Mouse (Mus musculus) liver, embryonic 12.5 days (tissue): ENCODE data around the gene Gpr26. TPM values are rescaled to one million over a fixed set of nuclear protein-coding genes. Genes with fewer than 3 reads are reported as not detected.

Experiments
- ATAC-seq: fragments of 200-750 bp; cut with Nextera tagmentation; 2 replicates; pipeline ENCODE4 v1.8.0; 2017; ENCODE audit warnings: moderate number of reproducible peaks, mild to moderate bottlenecking, moderate library complexity
- H3K27ac ChIP-seq: fragments of 300-500 bp; sonication (generic); 2 replicates; pipeline ENCODE4 v1.5.1; 2016; ENCODE audit warnings: mild to moderate bottlenecking
- H3K27me3 ChIP-seq: fragments of 300-500 bp; sonication (generic); replicated peaks from 2 replicates; pipeline ENCODE4 v1.6.1; 2016; ENCODE audit warnings: mild to moderate bottlenecking, moderate library complexity
- H3K36me3 ChIP-seq: fragments of 300-500 bp; sonication (generic); 2 replicates; pipeline ENCODE4 v1.6.1; 2016; ENCODE audit warnings: mild to moderate bottlenecking, moderate library complexity
- H3K4me1 ChIP-seq: fragments of 300-500 bp; sonication (generic); 2 replicates; pipeline ENCODE4 v1.6.1; 2016
- H3K4me2 ChIP-seq: fragments of 300-500 bp; sonication (generic); 2 replicates; pipeline ENCODE4 v1.6.1; 2016; ENCODE audit warnings: mild to moderate bottlenecking, moderate library complexity
- H3K4me3 ChIP-seq: fragments of 300-500 bp; sonication (generic); 2 replicates; pipeline ENCODE4 v1.5.1; 2016; ENCODE audit warnings: mild to moderate bottlenecking, moderate library complexity
- H3K9ac ChIP-seq: fragments of 300-500 bp; sonication (generic); 2 replicates; pipeline ENCODE4 v1.6.1; 2016; ENCODE audit warnings: mild to moderate bottlenecking, moderate library complexity
- H3K9me3 ChIP-seq: fragments of 300-500 bp; sonication (generic); replicated peaks from 2 replicates; pipeline ENCODE4 v1.6.1; 2016; ENCODE audit warnings: mild to moderate bottlenecking, moderate library complexity
- WGBS: fragments of 180-500 bp; shearing (Covaris S2); methylation state at CpG from one replicate; pipeline ENCODE4 v1.1.7; 2016; ENCODE audit not compliant: insufficient replicate concordance; 5-methylcytosine and 5-hydroxymethylcytosine counted together
- polyA plus RNA-seq: library from polyadenylated mRNA; unstranded; fragments of >200 nt; fragmentation: Nextera tagmentation; extraction: Ambion mirVana; gene quantifications from 2 replicates; pipeline ENCODE4 v1.2.1, GENCODE M21; 2016

Gpr26 gene
- not detected in 2 replicates for polyA plus RNA-seq

DNA sequence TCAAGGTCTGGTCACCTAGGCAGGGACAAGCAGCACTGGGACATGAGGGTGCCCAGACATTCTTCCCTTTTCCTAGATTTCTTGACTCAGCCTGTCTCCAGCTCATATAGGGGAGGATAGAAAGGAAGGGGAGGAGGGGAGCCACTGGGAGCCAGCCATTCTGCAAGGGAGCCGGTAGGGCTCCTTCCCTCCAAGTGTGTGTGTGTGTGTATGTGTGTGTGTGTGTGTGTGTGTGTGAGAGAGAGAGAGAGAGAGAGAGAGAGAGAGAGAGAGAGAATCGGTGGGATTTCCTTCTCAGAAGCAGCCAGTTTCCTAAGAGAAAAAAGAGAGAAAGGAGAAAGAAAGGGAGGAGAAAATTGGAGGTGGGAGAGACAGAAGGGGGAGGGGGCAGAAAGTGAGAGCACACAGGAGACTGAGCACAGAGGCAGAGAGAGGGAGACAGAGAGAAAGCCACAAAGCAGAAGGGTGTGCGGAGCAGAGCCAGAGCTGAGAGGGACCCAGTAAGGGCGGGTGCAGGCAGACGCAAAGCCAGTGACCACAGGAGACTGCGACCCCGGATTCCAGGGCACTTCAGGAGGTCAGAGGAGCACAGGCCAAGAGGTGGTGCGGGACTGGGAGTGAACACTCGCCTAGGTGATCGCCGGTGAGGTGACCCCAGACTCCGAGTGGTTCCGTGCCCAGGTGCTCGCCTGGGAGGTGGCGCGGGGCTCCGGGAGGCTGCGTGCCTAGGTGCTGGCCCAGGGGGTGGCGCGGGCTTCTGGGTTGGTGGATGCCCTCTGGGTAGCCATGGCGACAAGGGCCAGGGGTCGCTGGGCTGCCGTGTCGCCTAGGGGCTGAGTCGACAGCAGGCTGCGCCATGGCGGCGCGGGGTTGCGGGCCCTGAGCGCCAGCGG, at the start of gene Gpr26:
TSS of gene Gpr26 (plus strand) at position 438 of the 893 bp plus-strand sequence.
- H3K27ac ChIP-seq: no peak within 1 kb of the TSS
- no peaks in the 10 kb centered on the region for H3K4me1 ChIP-seq
- H3K9me3 ChIP-seq: no peaks in the 10 kb centered on the region
- H3K9ac ChIP-seq: no peak within 1 kb of the TSS
- H3K27me3 ChIP-seq: peaks cover 44% of the 10 kb centered on the region
- no peaks in the 10 kb centered on the region for H3K36me3 ChIP-seq
- no peak within 1 kb of the TSS for H3K4me3 ChIP-seq
- 5% methylated on average over 30 of the region's 32 CpGs for WGBS
- no peak within 1 kb of the TSS for H3K4me2 ChIP-seq
- no peak for ATAC-seq

DNA sequence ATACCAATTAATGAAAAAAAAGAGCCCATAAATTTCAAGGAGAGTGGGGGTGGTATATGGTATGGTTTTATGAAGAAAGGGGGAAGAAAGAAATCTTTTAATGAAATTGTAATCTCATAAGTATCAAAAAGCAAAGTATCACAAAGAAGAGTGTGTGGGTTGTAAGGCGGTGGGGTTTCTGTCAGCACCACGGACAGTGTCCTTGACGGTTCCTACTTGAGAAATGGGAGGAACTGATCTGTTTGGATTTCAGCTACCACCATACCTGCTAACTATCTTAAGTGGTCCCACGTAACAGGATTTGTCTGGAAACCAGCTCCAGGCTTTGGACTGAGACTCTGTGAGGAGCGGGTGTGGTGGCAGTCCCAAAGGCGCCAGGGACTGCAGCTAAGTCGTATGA, 48.9 kb upstream of the Gpr26 start:
- Histone ChIP-seq H3K27ac (no peak overlapping the region), H3K36me3 (no peaks in the 10 kb centered on the region), H3K27me3 (no peaks in the 10 kb centered on the region), H3K9me3 (no peaks in the 10 kb centered on the region), H3K4me3 (no peak overlapping the region), H3K4me1 (no peaks in the 10 kb centered on the region), H3K9ac (no peak overlapping the region), H3K4me2 (no peak overlapping the region)
- 39% methylated on average over 7 of the region's 7 CpGs for WGBS
- ATAC-seq: no peak

DNA sequence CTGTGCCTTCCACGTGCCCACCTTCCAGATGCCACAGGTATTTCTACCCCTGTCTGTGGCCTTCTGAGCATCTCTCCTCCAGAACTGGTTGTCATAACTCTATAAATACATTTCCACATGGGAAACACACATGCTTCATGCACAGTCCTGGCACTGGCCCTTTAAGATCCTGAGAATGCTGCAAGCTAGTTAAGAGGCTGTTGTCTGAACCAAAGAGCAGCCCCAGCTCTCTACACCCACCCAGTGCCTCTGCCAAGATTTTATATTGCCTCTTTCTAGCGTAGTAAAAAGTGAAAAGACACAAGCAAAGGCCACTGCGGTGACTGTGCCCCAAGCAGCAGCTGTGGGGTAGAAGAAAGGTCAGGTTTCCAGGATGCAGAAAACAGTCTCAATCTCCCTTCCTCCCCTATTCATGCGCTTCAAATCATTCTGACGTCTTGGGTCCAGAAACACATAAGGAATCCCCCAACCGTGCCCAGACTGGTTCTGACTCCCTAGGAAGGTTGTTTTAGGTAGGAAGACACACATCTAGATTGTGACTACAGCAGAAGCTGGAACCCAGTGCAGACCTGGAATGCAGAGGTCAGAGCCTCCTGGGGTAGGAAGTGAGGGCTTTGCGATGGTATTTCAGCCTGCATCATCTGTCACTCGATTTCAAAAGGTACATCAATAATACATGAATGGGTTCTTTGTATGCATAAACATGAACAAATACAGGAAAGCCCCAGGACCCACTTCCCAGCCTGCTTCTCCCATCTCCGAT, 38.8 kb upstream of the Gpr26 start:
- no peaks in the 10 kb centered on the region for H3K27me3 ChIP-seq
- H3K4me3 ChIP-seq: no peak overlapping the region
- 53% methylated on average over 9 of the region's 9 CpGs for WGBS
- H3K4me1 ChIP-seq: no peaks in the 10 kb centered on the region
- H3K27ac ChIP-seq: no peak overlapping the region
- no peaks in the 10 kb centered on the region for H3K36me3 ChIP-seq
- no peak overlapping the region for H3K4me2 ChIP-seq
- no peak overlapping the region for H3K9ac ChIP-seq
- ATAC-seq: no peak
- H3K9me3 ChIP-seq: no peaks in the 10 kb centered on the region

DNA sequence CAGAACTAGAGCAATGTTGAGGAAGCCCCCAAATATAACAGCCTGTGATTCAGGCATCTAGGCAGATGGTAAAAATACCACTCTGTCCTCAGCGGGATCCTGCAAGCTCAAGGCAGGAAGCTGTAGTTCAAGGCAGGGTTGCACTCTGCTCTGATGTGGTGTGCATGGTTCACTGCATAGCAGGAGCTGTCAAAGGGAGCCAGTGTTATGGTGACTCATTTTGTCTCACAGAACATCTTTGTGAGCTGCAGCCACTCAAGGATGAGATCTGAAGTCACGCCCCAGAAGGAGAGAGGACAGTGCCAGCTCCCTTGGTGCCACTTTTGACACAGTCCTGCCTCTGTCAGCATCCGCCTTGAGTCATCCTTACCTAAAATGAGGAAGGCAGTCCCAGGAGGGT, 28.6 kb upstream of the Gpr26 start:
- H3K27me3 ChIP-seq: no peaks in the 10 kb centered on the region
- H3K9ac ChIP-seq: no peak overlapping the region
- WGBS: 56% methylated on average over 3 of the region's 3 CpGs
- H3K36me3 ChIP-seq: no peaks in the 10 kb centered on the region
- H3K4me2 ChIP-seq: no peak overlapping the region
- no peak overlapping the region for H3K27ac ChIP-seq
- no peaks in the 10 kb centered on the region for H3K4me1 ChIP-seq
- H3K9me3 ChIP-seq: no peaks in the 10 kb centered on the region
- no peak for ATAC-seq
- no peak overlapping the region for H3K4me3 ChIP-seq

DNA sequence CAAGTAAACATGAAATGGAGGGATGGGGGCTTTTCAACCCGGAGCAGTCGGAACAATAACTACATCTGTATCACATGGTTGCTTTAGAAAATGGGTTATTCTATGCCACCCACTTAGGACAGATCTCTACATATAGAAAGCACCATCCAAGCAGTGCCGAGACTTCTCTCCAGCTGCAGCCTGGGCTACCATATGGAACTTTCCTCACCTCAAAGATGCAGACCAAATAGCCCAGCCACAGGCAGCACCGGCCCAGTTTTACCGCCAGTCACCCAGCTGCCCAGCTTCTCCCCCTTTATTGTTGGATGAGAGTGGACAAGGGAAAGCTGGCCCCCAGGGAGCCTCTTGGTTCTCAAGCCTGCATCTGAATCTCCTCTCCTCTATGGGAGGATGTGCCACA, 15.1 kb upstream of the Gpr26 start:
- H3K4me1 ChIP-seq: no peaks in the 10 kb centered on the region
- H3K4me3 ChIP-seq: no peak overlapping the region
- ATAC-seq: no peak
- no peak overlapping the region for H3K9ac ChIP-seq
- WGBS: 64% methylated on average over 5 of the region's 5 CpGs
- H3K36me3 ChIP-seq: no peaks in the 10 kb centered on the region
- no peak overlapping the region for H3K27ac ChIP-seq
- no peaks in the 10 kb centered on the region for H3K9me3 ChIP-seq
- H3K4me2 ChIP-seq: no peak overlapping the region
- no peaks in the 10 kb centered on the region for H3K27me3 ChIP-seq

DNA sequence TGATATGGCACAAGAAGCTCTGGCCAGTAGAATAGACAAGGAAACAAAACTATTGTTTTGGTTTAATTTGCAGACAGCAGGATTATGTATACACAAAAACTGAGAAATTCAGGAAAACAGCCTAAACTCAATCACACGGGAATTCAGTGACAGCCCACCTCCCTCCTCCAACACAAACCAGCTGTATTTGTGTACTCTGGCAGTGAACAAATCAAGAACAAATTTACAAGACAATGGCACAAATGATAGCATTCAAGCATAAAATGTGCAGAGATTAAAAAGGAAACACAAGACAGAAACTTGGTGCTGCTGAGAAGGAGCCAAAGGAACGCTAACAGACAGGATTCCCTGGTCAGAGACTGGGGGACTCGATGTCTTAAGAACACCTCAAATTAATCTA, 12.9 kb upstream of the Gpr26 start:
- H3K27ac ChIP-seq: no peak overlapping the region
- ATAC-seq: no peak
- no peak overlapping the region for H3K4me2 ChIP-seq
- H3K27me3 ChIP-seq: no peaks in the 10 kb centered on the region
- WGBS: 65% methylated on average over 3 of the region's 3 CpGs
- H3K4me3 ChIP-seq: no peak overlapping the region
- H3K4me1 ChIP-seq: no peaks in the 10 kb centered on the region
- H3K36me3 ChIP-seq: no peaks in the 10 kb centered on the region
- H3K9me3 ChIP-seq: no peaks in the 10 kb centered on the region
- H3K9ac ChIP-seq: no peak overlapping the region

DNA sequence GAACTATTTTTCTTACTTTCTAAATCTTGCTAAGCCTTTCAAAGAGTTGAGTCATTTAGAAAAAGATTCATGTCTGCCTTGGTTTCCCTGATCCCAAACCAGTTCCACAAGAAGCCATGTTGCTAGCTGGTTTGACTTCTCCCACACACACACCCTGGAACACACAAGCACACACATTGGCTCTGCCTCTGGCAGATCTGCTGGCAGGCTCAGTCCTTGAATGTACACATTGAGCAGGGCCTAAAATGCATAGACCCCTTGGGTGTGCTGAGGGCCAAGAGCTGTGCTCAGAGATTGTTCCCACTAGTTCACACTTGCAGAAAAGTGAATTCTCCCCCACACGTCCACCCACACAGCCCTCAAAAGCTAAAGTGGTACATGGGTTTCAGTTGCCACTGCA, 7.6 kb upstream of the Gpr26 start:
- Histone ChIP-seq H3K36me3 (no peaks in the 10 kb centered on the region), H3K27me3 (no peaks in the 10 kb centered on the region), H3K9me3 (no peaks in the 10 kb centered on the region), H3K9ac (no peak overlapping the region), H3K4me3 (no peak overlapping the region), H3K27ac (no peak overlapping the region), H3K4me1 (no peaks in the 10 kb centered on the region), H3K4me2 (no peak overlapping the region)
- no peak for ATAC-seq
- 20% methylated on average over 1 of the region's 1 CpGs for WGBS

DNA sequence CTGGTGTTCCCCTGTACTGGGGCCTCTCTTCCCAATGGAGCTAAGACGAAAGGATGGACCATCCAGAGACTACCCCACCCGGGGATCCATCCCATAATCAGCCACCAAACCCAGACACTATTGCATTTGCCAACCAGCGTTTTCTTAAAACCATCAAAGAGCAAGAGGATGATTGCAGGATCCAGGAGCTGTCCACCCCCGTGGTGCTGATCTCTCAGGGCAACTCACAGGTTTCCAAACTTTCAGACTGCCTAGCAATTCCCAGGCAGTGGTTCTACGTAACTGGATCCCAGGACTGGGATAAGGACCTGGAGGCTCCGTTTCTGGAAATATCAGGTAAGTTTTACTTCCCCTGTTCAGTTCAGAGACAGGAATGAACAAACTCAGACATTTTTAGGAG, 5.7 kb upstream of the Gpr26 start:
- Histone ChIP-seq H3K27ac (no peak overlapping the region), H3K36me3 (no peaks in the 10 kb centered on the region), H3K4me2 (no peak overlapping the region), H3K27me3 (peaks cover 8% of the 10 kb centered on the region), H3K4me1 (no peaks in the 10 kb centered on the region), H3K4me3 (no peak overlapping the region), H3K9me3 (no peaks in the 10 kb centered on the region), H3K9ac (no peak overlapping the region)
- ATAC-seq: no peak
- 21% methylated on average over 6 of the region's 6 CpGs for whole genome bisulfite sequencing

DNA sequence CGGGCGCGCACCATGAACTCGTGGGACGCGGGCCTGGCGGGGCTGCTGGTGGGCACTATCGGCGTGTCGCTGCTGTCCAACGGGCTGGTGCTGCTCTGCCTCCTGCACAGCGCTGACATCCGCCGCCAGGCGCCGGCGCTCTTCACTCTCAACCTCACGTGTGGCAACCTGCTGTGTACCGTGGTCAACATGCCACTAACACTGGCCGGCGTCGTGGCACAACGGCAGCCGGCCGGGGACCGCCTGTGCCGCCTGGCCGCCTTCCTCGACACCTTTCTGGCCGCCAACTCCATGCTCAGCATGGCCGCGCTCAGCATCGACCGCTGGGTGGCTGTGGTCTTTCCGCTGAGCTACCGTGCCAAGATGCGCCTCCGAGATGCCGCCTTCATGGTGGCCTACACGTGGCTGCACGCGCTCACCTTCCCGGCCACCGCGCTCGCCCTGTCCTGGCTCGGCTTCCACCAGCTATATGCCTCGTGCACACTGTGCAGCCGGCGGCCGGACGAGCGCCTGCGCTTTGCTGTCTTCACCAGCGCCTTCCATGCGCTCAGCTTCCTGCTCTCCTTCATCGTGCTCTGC, 745 bp downstream of the Gpr26 start:
- no peak overlapping the region for H3K4me2 ChIP-seq
- WGBS: 8% methylated on average over 57 of the region's 57 CpGs

DNA sequence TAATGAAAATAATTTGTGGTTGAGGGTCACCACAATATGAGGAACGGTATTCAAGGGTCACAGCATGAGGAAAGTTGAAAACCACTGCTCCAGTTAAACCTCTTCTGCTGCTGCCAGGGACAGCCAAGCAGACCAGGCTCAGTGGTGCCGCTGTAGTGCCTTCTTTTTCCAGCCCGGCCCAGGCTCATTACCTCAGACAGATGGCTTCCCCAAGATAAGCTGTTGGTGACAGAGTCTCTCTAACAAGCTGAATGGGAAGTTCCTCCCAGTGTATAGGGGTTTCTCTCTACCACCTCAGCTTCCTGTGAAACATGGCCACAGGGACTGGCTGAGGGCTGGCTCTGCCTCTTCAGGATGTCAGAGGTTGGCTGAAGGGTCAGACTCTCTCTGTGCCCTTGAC, 4.0 kb downstream of the Gpr26 start:
- peaks cover 39% of the 10 kb centered on the region for H3K27me3 ChIP-seq
- WGBS: 20% methylated on average over 3 of the region's 3 CpGs
- no peak overlapping the region for H3K4me2 ChIP-seq

More for the DNA sequence above, 745 bp downstream of the Gpr26 start:
- peaks cover 44% of the 10 kb centered on the region for H3K27me3 ChIP-seq
- no peak for ATAC-seq
- no peaks in the 10 kb centered on the region for H3K4me1 ChIP-seq
- H3K27ac ChIP-seq: no peak overlapping the region
- H3K36me3 ChIP-seq: no peaks in the 10 kb centered on the region
- H3K9ac ChIP-seq: no peak overlapping the region
- no peaks in the 10 kb centered on the region for H3K9me3 ChIP-seq
- no peak overlapping the region for H3K4me3 ChIP-seq

DNA sequence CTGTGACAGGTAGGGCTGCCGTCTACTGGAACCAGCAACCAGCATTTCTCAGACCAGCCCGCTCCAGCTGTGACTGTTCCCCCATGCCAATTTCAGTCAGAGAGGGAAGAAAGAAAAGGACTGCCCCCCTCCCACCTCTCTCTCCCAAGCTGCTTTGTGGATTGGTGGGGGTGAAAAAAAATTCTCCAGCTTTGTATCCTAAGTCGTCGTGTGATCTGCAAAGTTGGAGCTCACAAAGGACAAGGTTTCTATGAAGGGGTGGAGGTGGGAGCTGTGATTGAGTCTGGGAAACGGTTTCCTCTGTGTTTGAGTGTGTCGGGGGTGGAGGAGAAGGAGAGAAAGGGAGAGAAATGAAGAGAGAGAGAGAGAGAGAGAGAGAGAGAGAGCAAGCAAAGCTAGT, 9.6 kb downstream of the Gpr26 start:
- WGBS: 49% methylated on average over 6 of the region's 6 CpGs
- H3K27ac ChIP-seq: no peak overlapping the region
- no peak overlapping the region for H3K4me3 ChIP-seq
- no peak for ATAC-seq
- no peaks in the 10 kb centered on the region for H3K9me3 ChIP-seq
- H3K9ac ChIP-seq: no peak overlapping the region
- no peak overlapping the region for H3K4me2 ChIP-seq
- H3K36me3 ChIP-seq: no peaks in the 10 kb centered on the region
- H3K27me3 ChIP-seq: no peaks in the 10 kb centered on the region
- H3K4me1 ChIP-seq: no peaks in the 10 kb centered on the region

More for the DNA sequence above, 4.0 kb downstream of the Gpr26 start:
- H3K27ac ChIP-seq: no peak overlapping the region
- no peaks in the 10 kb centered on the region for H3K4me1 ChIP-seq
- no peaks in the 10 kb centered on the region for H3K9me3 ChIP-seq
- no peak overlapping the region for H3K4me3 ChIP-seq
- no peak overlapping the region for H3K9ac ChIP-seq
- no peaks in the 10 kb centered on the region for H3K36me3 ChIP-seq
- ATAC-seq: no peak

DNA sequence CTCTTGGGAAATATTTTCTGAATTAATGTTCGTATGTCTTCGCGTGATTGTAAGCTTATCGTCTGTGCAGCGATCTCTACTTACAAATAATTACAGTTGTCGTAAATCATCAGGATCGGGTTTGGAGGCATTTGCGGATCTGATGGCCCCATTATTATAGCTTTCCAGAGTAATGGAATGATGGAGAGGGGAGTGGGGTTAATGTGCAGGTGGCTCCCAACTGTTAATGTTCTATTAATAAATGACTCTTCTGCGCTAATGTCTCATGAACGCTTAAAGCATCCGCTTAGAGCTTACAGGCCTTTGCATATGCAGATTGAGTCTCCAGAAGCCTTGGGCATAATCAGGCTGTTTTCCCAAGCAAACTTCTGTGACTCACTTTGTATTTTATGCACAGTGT, 12.3 kb downstream of the Gpr26 start:
- Histone ChIP-seq H3K9me3 (no peaks in the 10 kb centered on the region), H3K9ac (no peak overlapping the region), H3K27ac (no peak overlapping the region), H3K36me3 (no peaks in the 10 kb centered on the region), H3K4me2 (no peak overlapping the region), H3K4me1 (no peaks in the 10 kb centered on the region), H3K27me3 (no peaks in the 10 kb centered on the region), H3K4me3 (no peak overlapping the region)
- 81% methylated on average over 11 of the region's 11 CpGs for WGBS
- ATAC-seq: no peak
